Mouse (Mus musculus) embryo, embryonic 10.5 days (tissue): ENCODE measurements around the gene Mapkapk3.

Experiments
- DNase-seq: peaks from one replicate; pipeline ENCODE4 v3.0.0-alpha.2; 2015; ENCODE audit warnings: low spot score

The Mapkapk3 gene

DNA sequence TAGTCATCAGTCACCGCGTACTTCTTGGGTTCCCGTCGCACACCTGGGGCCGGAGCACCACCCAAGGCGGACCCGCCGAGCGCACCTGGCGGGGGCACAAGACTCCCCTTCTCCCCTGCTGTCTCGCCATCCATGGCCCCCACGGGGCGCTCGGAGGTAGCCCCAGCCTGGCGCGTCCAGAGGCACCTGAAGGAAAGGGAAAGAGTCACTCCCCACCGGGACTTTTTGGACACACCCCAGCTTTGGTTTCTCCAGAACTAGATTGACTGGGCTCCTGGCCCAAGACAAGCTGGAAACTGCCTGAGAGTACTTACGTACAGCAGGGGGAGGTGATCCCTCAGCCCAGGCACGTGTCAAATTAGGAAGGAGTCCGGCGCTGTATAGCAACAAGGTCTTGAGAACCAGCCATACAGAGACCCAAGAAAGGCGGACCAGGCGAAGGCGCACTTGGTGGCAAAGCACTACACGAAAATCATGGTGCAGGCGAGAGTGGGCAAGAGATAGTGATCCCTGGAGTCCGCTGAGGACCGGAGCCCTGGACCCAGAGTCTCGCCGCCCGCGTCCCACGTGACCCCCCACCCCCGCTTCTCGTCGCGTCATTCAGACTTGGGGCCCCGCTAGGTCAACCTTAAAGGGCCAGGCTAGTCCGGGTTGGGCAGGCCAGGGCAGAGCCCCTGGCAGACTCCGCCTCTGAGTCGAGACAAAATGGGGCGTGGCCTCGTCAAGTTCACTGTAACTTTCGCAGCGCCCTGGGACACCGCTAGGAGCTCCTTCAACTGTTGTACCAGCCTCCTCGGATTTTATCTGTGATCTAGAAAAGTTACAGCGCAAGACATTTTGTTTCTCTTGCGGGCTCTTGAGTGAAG lies at the start of gene Mapkapk3:
Gene Mapkapk3 (minus strand): TSS at position 667 of the 866 bp plus-strand sequence.
- DNase-seq, result peak; percentile 93

DNA sequence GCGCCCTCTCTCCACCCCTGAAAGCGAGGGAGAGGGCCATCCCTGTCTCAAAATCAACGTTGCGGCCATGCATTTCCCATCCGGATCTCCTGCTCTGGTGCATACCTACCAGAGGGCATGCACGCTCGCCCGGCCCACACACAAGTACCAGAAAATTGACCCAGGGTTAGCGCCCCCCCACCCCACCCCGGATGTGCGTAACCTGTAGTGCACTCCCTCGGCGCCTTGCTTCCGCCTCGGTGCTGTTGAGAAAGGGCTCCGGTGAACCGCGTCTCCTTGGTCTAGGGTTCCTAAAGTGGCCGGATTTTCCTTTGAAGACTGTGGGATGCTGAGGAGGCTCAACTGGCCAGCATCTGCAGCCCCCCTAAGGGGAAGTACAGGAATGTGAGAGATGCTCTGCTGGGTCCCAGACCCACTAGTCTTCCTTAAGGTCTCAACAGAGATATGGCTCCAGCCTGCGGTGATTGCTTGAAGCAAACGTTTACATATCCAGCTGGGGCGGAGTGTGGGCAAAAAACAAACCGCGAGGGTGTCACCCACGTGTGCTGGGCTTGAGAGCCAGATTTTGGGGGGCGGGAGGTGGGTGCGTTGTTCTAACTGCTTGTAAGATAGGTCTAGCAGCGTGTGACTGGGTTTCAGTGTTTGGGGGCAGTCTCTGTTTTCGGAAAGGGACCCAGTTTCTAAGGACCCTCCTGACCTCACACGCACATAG lies 48.7 kb upstream of the Mapkapk3 start, which contains the start of gene Hemk1:
Gene Hemk1 (minus strand): TSS at position 179 of the 712 bp plus-strand sequence.
- DNase-seq, result peak; percentile 88

DNA sequence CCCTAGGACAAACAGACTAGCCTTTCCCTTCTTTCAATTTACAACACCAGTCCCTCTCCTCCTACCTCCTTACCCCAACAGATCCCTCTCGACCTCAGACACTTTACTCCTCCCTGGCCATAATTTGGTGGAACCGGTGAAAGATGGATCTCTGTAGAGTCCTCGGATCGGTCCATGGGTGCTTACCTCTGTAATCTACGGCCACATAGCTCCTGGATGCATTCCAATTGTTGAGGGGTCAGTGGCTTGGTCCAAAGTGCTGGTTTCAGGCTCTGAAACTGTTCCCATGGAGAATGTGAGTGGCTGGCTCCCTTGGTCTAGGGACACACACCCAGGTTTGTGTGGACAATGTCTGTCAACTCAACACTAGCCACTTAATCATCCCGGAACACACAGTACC lies 46.7 kb upstream of the Mapkapk3 start:
- no peak for DNase-seq

DNA sequence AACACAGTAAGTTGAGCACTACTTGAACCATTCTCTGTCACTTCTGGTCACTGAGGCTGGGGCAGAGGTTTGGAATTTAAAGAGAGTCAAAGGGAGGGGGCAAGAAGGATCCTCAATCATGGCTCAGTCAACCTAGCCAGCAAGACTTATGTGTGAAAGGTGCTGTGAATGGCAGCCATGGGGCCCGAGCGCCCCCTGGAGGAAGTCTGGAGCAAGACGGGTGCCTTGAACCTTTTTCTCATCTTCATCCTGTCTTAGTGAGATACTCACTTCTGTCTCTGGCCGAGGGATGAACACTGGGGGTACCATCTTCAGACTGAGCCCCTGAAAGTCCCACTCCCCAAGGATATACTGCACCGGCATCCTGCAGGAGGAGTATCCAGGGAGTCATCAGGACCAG lies 46.2 kb upstream of the Mapkapk3 start:
- DNase-seq, result peak; percentile 74

DNA sequence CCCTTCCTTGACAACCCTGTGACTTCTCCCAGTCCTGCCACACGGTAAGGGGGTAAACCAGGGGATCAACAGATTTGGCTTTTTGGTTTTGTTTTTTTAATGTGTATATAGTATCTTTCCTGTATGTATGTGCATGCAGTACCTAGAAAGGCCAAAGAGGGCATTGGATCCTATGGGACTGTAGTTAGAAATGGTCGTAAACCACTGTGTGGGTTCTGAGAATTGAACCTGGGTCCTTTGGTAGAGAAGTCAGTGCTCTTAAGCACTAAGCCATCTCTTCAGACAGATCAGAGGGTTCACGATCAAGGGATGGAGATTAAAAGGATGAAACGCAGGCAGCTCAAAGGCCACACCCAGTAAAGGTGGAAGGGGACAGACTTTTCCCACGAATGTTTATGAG lies 45.4 kb upstream of the Mapkapk3 start:
- no peak for DNase-seq

DNA sequence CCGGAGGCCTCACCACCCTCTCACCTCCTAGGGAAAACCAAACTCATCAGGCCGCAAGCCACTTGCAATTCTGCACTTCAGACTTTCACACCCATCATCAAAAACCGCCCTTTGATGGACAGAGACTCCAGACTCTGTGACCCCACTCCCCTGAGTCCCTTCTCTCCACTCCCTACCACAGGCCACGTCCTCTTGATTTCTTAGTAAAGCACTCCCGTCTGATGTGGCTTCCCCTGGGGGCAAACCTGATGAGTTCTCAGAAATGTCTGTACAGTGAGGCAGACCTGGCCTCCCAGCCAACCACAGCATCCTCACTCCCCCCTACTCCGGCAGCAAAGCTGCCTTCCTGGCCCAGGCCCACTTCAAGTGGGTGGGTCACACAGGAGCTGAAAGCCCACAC lies 44.7 kb upstream of the Mapkapk3 start:
- DNase-seq, result no peak

DNA sequence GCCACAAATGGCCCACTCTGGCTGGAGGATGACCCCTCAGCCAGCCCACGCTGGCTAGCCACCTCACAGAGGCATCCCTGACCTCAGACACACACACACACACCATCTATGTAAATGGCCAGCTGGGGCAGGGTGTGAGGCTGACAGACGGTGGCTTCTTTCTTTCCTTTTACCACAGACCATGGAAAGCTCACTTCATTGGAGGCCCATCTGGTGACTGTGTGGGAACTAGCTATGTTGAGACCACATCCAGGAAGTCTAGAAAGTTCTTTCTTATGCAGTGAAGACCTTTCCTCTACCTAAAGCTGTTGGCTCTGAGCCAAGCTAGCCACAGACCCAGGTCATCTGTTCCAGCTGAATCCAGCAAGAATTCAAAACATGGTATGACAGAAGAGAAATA lies 44.0 kb upstream of the Mapkapk3 start:
- DNase-seq, result no peak

DNA sequence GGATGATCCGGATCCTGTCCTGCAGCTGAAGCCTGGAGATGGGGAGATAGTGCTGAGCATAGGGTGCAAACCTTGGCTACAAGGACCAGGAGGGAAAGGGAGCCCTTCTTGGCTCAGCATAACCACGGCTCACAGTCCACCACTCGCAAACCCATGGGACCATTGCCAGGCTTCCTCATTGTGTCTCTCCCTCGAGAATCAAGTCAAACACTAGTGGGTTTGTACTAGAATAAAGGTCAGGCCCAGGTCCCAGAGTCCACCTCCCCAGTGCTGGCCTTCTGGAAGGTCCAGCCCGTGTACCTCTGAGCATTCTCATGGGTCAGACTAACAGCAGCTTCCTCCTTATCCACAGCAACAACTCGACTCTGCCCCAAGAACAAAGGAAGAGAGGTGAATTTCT lies 41.1 kb upstream of the Mapkapk3 start:
- no peak for DNase-seq

DNA sequence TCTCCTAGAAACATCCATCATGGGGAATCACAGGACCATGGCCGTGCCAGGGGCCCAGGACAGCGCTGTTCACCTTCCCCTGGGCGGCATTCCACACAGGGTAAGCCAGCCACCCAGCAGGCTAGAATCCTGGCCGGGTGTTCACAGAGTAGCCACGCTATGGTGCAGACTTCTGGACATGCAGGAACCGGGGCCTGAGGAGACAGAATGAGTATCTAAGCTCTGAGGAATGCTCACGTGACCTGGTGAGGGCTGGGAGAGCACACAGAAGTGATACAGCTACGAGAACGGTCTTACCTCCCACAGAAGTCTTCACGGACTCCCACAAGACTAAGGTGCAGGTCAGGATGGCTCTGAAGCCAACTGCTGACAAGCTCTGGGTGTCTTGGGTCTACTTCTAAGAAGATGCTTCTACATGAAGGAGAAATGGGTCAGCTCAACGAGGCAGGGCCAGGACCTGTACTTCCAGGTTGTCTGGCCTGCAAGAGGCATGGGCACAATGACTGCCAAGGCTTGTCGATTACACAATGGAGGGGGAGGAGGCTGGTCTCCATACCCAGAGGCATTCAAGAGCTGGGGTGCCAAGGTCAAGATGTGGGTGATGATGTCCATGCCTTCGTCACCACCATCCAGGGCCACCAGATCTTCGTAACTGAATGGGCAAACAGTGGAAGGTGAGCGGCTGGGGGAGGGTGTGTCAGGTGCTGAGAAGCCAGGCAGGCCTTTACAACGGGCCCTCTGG lies 38.4 kb upstream of the Mapkapk3 start:
- no peak for DNase-seq

DNA sequence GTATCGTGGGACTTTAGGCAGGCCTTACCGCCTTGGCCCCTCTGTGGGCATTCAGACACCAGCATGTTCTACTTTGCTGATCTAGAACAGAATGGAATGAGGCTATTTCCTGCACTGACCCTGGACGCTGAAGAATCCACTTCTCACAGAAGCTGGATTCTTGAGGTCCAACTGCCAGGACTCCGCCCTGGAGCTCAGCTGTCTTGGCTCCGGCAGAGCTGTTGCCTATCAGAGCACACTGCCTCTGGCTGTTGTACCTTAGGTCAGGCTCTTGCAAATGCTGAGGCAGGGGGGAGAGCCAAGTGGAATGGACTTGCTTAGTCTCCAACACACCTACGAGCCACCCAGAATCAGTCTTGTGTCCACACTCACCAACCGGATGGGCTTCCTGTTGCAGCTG lies 36.2 kb upstream of the Mapkapk3 start:
- DNase-seq, result no peak

DNA sequence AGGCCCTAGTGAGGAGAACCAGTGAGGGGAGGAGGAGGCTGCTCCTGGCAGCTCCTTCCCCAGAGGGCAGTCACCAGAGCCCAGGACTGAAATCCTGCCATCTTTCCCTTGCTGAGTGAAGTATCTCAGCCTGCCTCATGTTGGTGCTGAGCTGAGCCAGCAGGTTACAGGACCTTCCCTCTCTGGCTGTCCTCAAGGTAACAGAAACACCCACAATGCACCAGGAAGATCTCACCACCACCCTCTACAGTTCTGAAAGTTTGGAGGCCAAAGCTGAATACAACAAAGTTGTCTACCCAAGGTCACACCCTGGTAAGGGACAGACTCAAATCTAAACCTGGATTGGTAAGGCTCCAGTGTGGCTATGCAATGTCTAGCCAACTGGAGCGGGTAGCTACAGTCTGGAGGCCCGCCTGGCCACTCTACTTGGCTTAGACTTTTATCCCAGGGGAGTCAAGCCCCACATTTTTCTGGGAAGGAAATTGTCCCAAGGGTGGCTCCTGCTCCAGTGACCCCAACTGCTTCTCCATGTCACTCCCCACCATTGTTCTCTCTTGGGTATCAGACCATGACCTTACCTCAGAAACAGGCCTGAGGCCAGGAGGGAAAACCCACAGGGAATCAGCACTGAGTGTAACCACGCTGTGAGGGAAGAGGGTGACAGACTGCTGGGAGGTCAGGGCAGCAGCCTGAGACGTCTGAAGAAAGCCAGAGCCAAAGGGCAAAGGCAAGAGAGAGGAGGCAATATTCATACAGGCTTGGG lies 35.3 kb upstream of the Mapkapk3 start:
- no peak for DNase-seq

DNA sequence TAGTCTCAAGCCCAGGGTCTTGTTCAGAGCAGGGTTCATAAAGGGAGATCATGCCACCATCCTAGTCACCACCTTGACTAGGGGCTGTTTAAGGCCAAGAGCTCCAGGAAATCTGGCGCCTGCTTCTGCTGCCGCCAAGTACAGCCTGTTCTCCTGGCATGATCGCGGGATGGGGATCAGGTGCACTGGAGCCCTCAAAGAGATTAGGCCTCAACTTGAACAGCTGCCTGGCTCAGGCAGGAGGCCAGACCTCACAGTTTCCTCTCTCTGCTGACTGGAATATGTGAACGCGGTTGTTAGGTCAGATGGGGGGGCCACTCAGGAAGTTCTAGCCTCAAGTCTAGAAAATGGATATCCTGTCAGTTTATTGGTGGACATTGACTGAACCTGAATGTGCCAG lies 33.9 kb upstream of the Mapkapk3 start:
- no peak for DNase-seq

DNA sequence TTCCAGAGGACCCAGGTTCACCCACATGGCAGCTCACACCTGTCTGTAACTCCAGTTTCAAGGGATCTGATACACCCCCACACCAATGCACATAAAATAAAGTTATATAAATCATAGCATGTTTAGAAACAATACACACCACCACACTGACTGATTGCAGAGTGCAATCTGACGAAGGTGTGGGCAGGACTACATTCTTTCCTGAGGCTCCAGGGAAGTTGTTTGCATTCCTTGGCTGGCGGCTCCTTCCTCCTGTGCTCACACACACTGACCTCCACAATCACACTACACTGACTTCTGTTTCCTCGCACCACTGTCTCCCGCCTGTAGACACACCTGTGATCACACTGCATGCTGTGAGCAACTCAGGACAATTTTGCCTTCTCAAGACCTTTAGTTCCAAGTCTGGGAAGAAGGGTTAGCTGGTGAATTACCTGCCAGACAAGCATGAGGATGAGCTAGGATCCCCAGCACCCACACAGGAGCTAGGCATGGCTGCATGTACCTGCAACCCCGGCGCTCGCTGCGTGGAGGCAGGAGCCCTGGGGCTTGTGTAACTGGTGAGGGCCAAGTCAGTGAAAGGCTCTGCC lies 32.9 kb upstream of the Mapkapk3 start:
- no peak for DNase-seq

DNA sequence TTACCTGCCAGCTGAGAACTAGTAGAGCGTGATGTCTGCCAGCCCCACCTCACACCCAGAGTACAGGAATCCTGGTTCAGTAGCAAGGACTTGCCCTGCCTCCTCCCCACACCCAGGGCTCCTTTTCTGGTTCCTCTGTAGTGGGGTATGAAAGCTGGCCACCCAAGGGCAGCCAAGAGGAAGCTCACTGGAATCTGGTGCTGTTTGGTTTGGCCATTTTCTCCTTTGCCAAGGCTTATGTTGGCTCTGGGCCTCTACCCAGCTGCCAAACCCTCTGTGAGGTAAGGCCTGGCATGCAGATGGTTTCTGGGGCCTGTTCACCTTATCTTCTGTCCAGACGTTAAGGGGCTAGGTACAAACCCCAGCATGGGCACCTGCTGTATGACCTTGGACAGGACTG lies 26.1 kb upstream of the Mapkapk3 start:
- DNase-seq, result no peak

DNA sequence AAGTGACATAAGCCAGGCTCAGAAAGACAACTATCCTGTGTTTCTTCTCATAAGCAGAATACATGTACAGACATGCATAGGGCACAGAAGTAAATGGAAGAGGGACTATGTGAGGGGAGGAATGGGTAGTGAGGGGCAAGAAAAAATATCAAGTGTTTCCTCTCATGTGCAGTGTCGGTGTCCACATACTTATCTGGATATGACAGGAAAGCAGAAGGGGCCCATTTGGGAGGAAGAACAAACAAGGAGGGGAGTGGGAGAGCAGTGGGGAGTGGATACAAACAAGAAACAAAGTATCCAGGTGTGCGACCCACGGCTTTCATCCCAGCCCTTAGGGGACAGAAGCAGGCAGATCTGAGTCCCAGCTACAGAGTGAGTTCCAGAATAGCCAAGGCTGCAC lies 24.2 kb upstream of the Mapkapk3 start:
- no peak for DNase-seq

DNA sequence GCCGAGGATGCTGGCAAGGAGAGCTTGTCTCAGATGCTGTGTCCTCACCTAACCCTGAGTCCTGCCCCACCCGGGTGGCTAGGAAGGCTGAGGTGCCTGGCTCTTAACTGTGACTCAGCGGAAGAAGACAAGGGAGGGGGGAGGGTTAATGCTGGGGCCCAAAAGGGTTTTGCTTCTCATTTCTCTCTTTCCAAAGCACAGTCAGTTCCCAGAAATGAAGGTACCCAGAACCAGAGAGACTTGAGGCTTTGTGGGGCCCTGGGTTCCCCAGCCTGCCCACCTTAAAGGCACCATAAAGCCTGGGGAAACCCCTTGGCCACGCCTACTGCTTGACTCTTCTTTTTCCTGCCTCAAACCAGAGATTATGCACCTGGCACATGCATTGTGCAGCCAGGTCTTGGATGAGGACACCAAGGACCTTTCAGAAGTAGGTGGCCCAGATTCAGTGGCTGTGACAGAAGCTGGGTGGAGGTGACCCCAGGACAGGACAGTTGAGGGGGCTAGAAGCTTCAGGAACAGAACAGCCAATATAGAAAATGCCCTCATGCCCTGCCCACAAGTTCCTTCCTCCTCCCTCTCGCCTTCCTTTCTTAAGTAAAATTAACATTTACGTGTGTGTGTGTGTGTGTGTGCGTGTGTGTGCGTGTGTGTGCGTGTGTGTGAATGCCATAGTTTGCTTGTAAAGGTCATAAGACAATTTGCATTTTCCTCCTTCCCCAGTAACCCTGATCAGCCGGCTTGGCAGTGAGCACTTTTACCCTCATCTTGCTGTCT lies 23.3 kb upstream of the Mapkapk3 start:
- no peak for DNase-seq

DNA sequence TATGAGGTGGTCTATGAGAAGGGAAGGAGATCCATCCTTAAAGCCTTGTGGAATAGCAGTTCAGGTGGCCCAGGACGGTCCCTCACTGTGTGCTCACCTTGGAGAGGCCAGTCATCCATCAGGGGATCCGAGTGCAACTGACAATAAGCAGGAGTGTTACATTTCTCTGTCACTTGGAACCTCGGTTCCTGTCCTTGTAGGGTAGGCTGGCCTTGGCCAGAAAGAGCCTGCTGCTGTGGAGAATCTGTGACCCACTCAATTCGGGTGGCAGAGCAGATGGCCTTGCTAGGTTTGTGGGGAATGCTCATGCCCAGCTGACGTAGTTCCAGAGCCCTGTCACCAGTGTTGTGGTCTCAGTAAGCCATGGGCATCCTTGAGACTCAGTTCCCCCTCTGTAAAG lies 19.9 kb upstream of the Mapkapk3 start:
- DNase-seq, result no peak

DNA sequence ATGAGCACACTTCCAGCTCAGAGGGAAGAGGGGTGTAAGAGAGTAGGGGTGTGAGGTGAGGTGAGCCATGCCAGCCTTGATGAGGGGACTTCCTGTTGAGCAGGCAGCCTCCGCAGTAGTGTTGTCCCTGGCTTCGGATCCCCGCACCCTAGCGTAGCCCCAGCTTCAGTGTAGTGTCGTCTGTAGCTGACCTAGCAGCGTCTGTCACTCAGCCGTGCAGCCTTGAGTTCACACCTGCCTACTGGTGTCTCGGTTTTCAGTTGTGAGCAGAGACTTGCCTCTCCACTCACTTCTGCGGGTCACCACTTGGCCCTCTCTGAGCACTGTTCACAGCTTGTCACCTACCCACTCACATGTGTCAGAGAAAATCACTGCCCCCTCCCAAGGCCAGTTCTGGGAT lies 19.5 kb upstream of the Mapkapk3 start:
- DNase-seq, result no peak

DNA sequence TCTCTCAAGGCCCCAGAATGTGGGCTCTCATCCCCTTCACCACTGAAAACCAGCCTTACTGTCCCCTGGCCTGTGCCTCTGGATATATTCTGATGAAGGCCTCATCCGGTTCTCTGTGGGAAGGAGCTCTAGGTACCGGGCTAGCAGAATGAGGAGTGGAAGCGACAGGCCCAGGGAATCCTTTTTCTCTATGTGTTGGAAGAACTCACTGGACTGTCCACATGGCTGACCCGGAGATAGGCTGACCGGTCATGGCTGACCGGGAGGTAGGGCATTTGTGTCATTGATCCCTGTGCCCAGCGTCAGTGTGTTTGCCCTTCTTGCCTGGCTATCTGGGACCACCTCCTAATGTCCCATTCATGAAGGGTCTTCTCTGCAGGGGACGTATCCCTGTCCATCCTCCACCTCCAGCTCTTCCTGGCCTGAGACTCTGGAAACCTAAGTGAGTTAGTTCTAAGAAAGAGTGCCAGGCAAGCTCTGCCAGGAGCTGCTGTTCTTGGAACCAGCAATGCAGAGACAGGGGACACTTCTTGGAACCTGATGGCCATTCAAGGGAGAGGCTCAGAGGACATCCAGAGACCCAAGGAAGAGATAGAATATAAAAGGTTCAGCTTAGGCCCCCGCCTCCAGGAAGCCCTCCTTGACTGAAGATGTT lies 18.8 kb upstream of the Mapkapk3 start:
- no peak for DNase-seq

DNA sequence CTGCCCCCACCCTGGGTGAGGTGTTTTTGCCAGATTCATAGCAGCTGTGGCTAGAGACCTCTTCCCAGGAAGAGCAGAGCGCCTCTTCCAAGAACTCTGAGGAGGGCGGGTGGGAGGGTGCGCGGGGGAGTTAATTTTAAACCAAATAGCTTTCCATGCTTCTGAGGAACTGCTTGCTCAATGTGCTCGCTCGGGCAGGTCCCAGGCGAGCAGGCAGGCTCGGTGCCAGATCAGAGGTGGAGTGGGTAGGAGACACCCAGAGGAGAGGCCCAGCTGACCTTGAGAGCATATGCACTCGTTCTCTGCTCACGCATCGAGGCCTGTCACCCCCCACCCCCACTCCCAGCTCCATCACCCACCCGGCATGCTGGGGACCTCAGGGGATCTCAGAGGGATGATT lies 18.2 kb upstream of the Mapkapk3 start:
- no peak for DNase-seq
